Mouse (Mus musculus): ENCODE results near the gene Cd53. TPM values are rescaled to one million over a fixed set of nuclear protein-coding genes. Genes with fewer than 3 reads are reported as not detected.

The Cd53 gene
- polyA plus RNA-seq, 1 experiment from 2014 or later = 4.3 TPM

Other genes starting within 250 kb of the Cd53 start
- gene Dram2, start 242.4 kb downstream of the Cd53 start, polyA plus RNA-seq (2014; fragmentation: Nextera tagmentation; extraction: Ambion mirVana) = 75.9 and 76.9 TPM in 2 replicates
- gene Cept1, start 242.3 kb downstream of the Cd53 start, polyA plus RNA-seq (2014; fragmentation: Nextera tagmentation; extraction: Ambion mirVana) = 31.6 and 37.0 TPM in 2 replicates
- gene Lrif1, start 105.2 kb downstream of the Cd53 start, polyA plus RNA-seq (2014; fragmentation: Nextera tagmentation; extraction: Ambion mirVana) = 13.2 and 13.7 TPM in 2 replicates
- gene Olfr266, start 36.1 kb upstream of the Cd53 start, polyA plus RNA-seq (2014; fragmentation: Nextera tagmentation; extraction: Ambion mirVana) = not detected in 2 replicates
- gene Kcna3, start 246.0 kb upstream of the Cd53 start, polyA plus RNA-seq (2014; fragmentation: Nextera tagmentation; extraction: Ambion mirVana) = 0.58 and 0.99 TPM in 2 replicates